Mouse (Mus musculus): Measurements from ENCODE around the gene Gm17402. TPM values are rescaled to one million over a fixed set of nuclear protein-coding genes. Genes with fewer than 3 reads are reported as not detected.

Gene Gm17402
- polyA plus RNA-seq, 1 experiment from 2014 or later, result not detected

GRCm38 (mm10) chr3:67366087-67366892 lies 8.7 kb downstream of the Gm17402 start:
- no peak overlapping the region for H3K9ac ChIP-seq (ENCODE audit: low read length)
- no peaks in the 10 kb centered on the region for H3K36me3 ChIP-seq (ENCODE audit: control insufficient read depth, insufficient read depth, low read length)
- WGBS, result 73% methylated on average over 4 of the region's 4 CpGs
- no peak overlapping the region for H3K4me2 ChIP-seq (ENCODE audit: low read depth, severe bottlenecking)
- H3K4me1 ChIP-seq (ENCODE audit: control insufficient read depth, insufficient read depth, low read length), result no peaks in the 10 kb centered on the region
- no peak overlapping the region for H3K27ac ChIP-seq (replicated peaks; ENCODE audit: low read depth, low read length)
- ATAC-seq (ENCODE audit: insufficient number of reproducible peaks, low FRiP score, low TSS enrichment, low read depth) (no peak), DNase-seq (ENCODE audit: low spot score) (no peak)
- H3K27me3 ChIP-seq (ENCODE audit: control insufficient read depth, insufficient read depth, low read length), result no peaks in the 10 kb centered on the region
- no peak overlapping the region for H3K4me3 ChIP-seq (ENCODE audit: low read depth, low read length)
- no peaks in the 10 kb centered on the region for H3K9me3 ChIP-seq (ENCODE audit: control insufficient read depth, low read length)

GRCm38 (mm10) chr3:67358376-67358775 lies 16.6 kb downstream of the Gm17402 start:
- no peak for ATAC-seq (ENCODE audit: insufficient number of reproducible peaks, low FRiP score, low TSS enrichment, low read depth)
- Histone ChIP-seq H3K4me1 (ENCODE audit: control insufficient read depth, insufficient read depth, low read length) (no peaks in the 10 kb centered on the region), H3K4me3 (ENCODE audit: low read depth, low read length) (no peak overlapping the region), H3K36me3 (ENCODE audit: control insufficient read depth, insufficient read depth, low read length) (no peaks in the 10 kb centered on the region), H3K27me3 (ENCODE audit: control insufficient read depth, insufficient read depth, low read length) (no peaks in the 10 kb centered on the region), H3K4me2 (ENCODE audit: low read depth, severe bottlenecking) (no peak overlapping the region), H3K9ac (ENCODE audit: low read length) (no peak overlapping the region), H3K27ac (replicated peaks; ENCODE audit: low read depth, low read length) (no peak overlapping the region), H3K9me3 (ENCODE audit: control insufficient read depth, low read length) (no peaks in the 10 kb centered on the region)
- no peak for DNase-seq (ENCODE audit: low spot score)
- 82% methylated on average over 7 of the region's 7 CpGs for WGBS

GRCm38 (mm10) chr3:67352763-67353149 lies 22.2 kb downstream of the Gm17402 start:
- H3K9me3 ChIP-seq (ENCODE audit: control insufficient read depth, low read length), result no peaks in the 10 kb centered on the region
- H3K27ac ChIP-seq (replicated peaks; ENCODE audit: low read depth, low read length), result no peak overlapping the region
- 89% methylated on average over 3 of the region's 3 CpGs for WGBS
- H3K9ac ChIP-seq (ENCODE audit: low read length), result no peak overlapping the region
- no peaks in the 10 kb centered on the region for H3K27me3 ChIP-seq (ENCODE audit: control insufficient read depth, insufficient read depth, low read length)
- no peak for DNase-seq (ENCODE audit: low spot score)
- no peak for ATAC-seq (ENCODE audit: insufficient number of reproducible peaks, low FRiP score, low TSS enrichment, low read depth)
- no peak overlapping the region for H3K4me3 ChIP-seq (ENCODE audit: low read depth, low read length)
- no peak overlapping the region for H3K4me2 ChIP-seq (ENCODE audit: low read depth, severe bottlenecking)
- no peaks in the 10 kb centered on the region for H3K36me3 ChIP-seq (ENCODE audit: control insufficient read depth, insufficient read depth, low read length)
- no peaks in the 10 kb centered on the region for H3K4me1 ChIP-seq (ENCODE audit: control insufficient read depth, insufficient read depth, low read length)

GRCm38 (mm10) chr3:67352128-67352762 lies 22.7 kb downstream of the Gm17402 start:
- Histone ChIP-seq H3K27ac (replicated peaks; ENCODE audit: low read depth, low read length) (no peak overlapping the region), H3K4me3 (ENCODE audit: low read depth, low read length) (no peak overlapping the region), H3K9me3 (ENCODE audit: control insufficient read depth, low read length) (no peaks in the 10 kb centered on the region), H3K4me2 (ENCODE audit: low read depth, severe bottlenecking) (no peak overlapping the region), H3K4me1 (ENCODE audit: control insufficient read depth, insufficient read depth, low read length) (no peaks in the 10 kb centered on the region), H3K27me3 (ENCODE audit: control insufficient read depth, insufficient read depth, low read length) (no peaks in the 10 kb centered on the region), H3K9ac (ENCODE audit: low read length) (no peak overlapping the region), H3K36me3 (ENCODE audit: control insufficient read depth, insufficient read depth, low read length) (no peaks in the 10 kb centered on the region)
- ATAC-seq (ENCODE audit: insufficient number of reproducible peaks, low FRiP score, low TSS enrichment, low read depth) (no peak), DNase-seq (ENCODE audit: low spot score) (peak; percentile 60)
- 28% methylated on average over 5 of the region's 5 CpGs for WGBS

- ATAC-seq (ENCODE audit: insufficient number of reproducible peaks, low FRiP score, low TSS enrichment, low read depth) (no peak), DNase-seq (ENCODE audit: low spot score) (no peak)
- Histone ChIP-seq H3K27me3 (ENCODE audit: control insufficient read depth, insufficient read depth, low read length) (no peaks in the 10 kb centered on the region), H3K4me3 (ENCODE audit: low read depth, low read length) (no peak overlapping the region), H3K9ac (ENCODE audit: low read length) (no peak overlapping the region), H3K4me2 (ENCODE audit: low read depth, severe bottlenecking) (no peak overlapping the region), H3K36me3 (ENCODE audit: control insufficient read depth, insufficient read depth, low read length) (no peaks in the 10 kb centered on the region), H3K9me3 (ENCODE audit: control insufficient read depth, low read length) (no peaks in the 10 kb centered on the region), H3K27ac (replicated peaks; ENCODE audit: low read depth, low read length) (no peak overlapping the region), H3K4me1 (ENCODE audit: control insufficient read depth, insufficient read depth, low read length) (no peaks in the 10 kb centered on the region)
- 84% methylated on average over 12 of the region's 12 CpGs for WGBS
These were observed 23.4 kb downstream of the Gm17402 start for GRCm38 (mm10) chr3:67351406-67352127.

- WGBS, result 78% methylated on average over 2 of the region's 2 CpGs
- no peak for DNase-seq (ENCODE audit: low spot score)
- no peak for ATAC-seq (ENCODE audit: insufficient number of reproducible peaks, low FRiP score, low TSS enrichment, low read depth)
- Histone ChIP-seq H3K27me3 (ENCODE audit: control insufficient read depth, insufficient read depth, low read length) (no peaks in the 10 kb centered on the region), H3K9ac (ENCODE audit: low read length) (no peak overlapping the region), H3K4me2 (ENCODE audit: low read depth, severe bottlenecking) (no peak overlapping the region), H3K9me3 (ENCODE audit: control insufficient read depth, low read length) (no peaks in the 10 kb centered on the region), H3K4me1 (ENCODE audit: control insufficient read depth, insufficient read depth, low read length) (no peaks in the 10 kb centered on the region), H3K4me3 (ENCODE audit: low read depth, low read length) (no peak overlapping the region), H3K27ac (replicated peaks; ENCODE audit: low read depth, low read length) (no peak overlapping the region), H3K36me3 (ENCODE audit: control insufficient read depth, insufficient read depth, low read length) (no peaks in the 10 kb centered on the region)
These were observed 28.3 kb downstream of the Gm17402 start for GRCm38 (mm10) chr3:67346674-67347073.

GRCm38 (mm10) chr3:67344599-67344998 lies 30.4 kb downstream of the Gm17402 start:
- no peaks in the 10 kb centered on the region for H3K27me3 ChIP-seq (ENCODE audit: control insufficient read depth, insufficient read depth, low read length)
- ATAC-seq (ENCODE audit: insufficient number of reproducible peaks, low FRiP score, low TSS enrichment, low read depth) (no peak), DNase-seq (ENCODE audit: low spot score) (peak; percentile 76)
- H3K27ac ChIP-seq (replicated peaks; ENCODE audit: low read depth, low read length), result no peak overlapping the region
- H3K4me3 ChIP-seq (ENCODE audit: low read depth, low read length), result no peak overlapping the region
- 12% methylated on average over 2 of the region's 2 CpGs for WGBS
- H3K36me3 ChIP-seq (ENCODE audit: control insufficient read depth, insufficient read depth, low read length), result no peaks in the 10 kb centered on the region
- no peak overlapping the region for H3K9ac ChIP-seq (ENCODE audit: low read length)
- no peaks in the 10 kb centered on the region for H3K9me3 ChIP-seq (ENCODE audit: control insufficient read depth, low read length)
- no peak overlapping the region for H3K4me2 ChIP-seq (ENCODE audit: low read depth, severe bottlenecking)
- no peaks in the 10 kb centered on the region for H3K4me1 ChIP-seq (ENCODE audit: control insufficient read depth, insufficient read depth, low read length)

- H3K36me3 ChIP-seq (ENCODE audit: control insufficient read depth, insufficient read depth, low read length), result no peaks in the 10 kb centered on the region
- H3K4me3 ChIP-seq (ENCODE audit: low read depth, low read length), result no peak overlapping the region
- no peak overlapping the region for H3K27ac ChIP-seq (replicated peaks; ENCODE audit: low read depth, low read length)
- H3K27me3 ChIP-seq (ENCODE audit: control insufficient read depth, insufficient read depth, low read length), result no peaks in the 10 kb centered on the region
- no peak overlapping the region for H3K9ac ChIP-seq (ENCODE audit: low read length)
- no peaks in the 10 kb centered on the region for H3K9me3 ChIP-seq (ENCODE audit: control insufficient read depth, low read length)
- no peaks in the 10 kb centered on the region for H3K4me1 ChIP-seq (ENCODE audit: control insufficient read depth, insufficient read depth, low read length)
- H3K4me2 ChIP-seq (ENCODE audit: low read depth, severe bottlenecking), result no peak overlapping the region
- DNase-seq (ENCODE audit: low spot score) (peak; percentile 61), ATAC-seq (ENCODE audit: insufficient number of reproducible peaks, low FRiP score, low TSS enrichment, low read depth) (no peak)
- WGBS, result 36% methylated on average over 5 of the region's 5 CpGs
These were observed 31.8 kb downstream of the Gm17402 start for GRCm38 (mm10) chr3:67343004-67343662.
